7 mouse cellular contexts compared by ENCODE assay signal in genomic region chr14:20836905-20837376, GRCm38 (mm10). TPM values are rescaled to one million over a fixed set of nuclear protein-coding genes. Genes with fewer than 3 reads are reported as not detected.
DNase-seq lines count a peak whose midpoint lies in the region; ATAC-seq and TF ChIP-seq lines count a peak whose summit lies in the region.

No protein-coding gene starts in this region.

- no peaks in the 10 kb centered on the region for H3K9me3 ChIP-seq in forebrain, embryonic 13.5 days (replicated peaks)
- no peaks in the 10 kb centered on the region for H3K9me3 ChIP-seq in intestine, embryonic 16.5 days (ENCODE audit: control insufficient read depth, low read length)
- no peaks in the 10 kb centered on the region for H3K9me3 ChIP-seq in midbrain, embryonic 15.5 days

- no peak for ATAC-seq in forebrain, embryonic 13.5 days
- no peak for ATAC-seq in intestine, embryonic 16.5 days
- no peak; the same call in none of the 2 replicates for ATAC-seq in midbrain, embryonic 15.5 days (replicated peaks)

- H3K36me3 ChIP-seq in spleen, adult 2 months (ENCODE audit: control insufficient read depth, insufficient read depth, low read length), result no peaks in the 10 kb centered on the region
- H3K36me3 ChIP-seq in forebrain, embryonic 13.5 days (ENCODE audit: poor library complexity, severe bottlenecking), result no peaks in the 10 kb centered on the region
- H3K36me3 ChIP-seq in intestine, embryonic 16.5 days (ENCODE audit: control insufficient read depth, insufficient read depth, low read length), result no peaks in the 10 kb centered on the region
- H3K36me3 ChIP-seq in midbrain, embryonic 15.5 days (replicated peaks), result no peaks in the 10 kb centered on the region

- no peaks in the 10 kb centered on the region; the same call in 1 of the 2 replicates for H3K4me1 ChIP-seq in spleen, adult 2 months (ENCODE audit: control insufficient read depth, insufficient read depth, insufficient read length)
- peaks cover 7% of the 10 kb centered on the region; the same call in 1 of the 2 replicates for H3K4me1 ChIP-seq in forebrain, embryonic 13.5 days
- H3K4me1 ChIP-seq in intestine, embryonic 16.5 days (ENCODE audit: control insufficient read depth, insufficient read depth, low read length), result no peaks in the 10 kb centered on the region
- H3K4me1 ChIP-seq in midbrain, embryonic 15.5 days, result peaks cover 11% of the 10 kb centered on the region

- H3K27ac ChIP-seq in spleen, adult 2 months (ENCODE audit: insufficient read depth, low read length), result 0 out of 2 replicates have a peak overlapping the region, but pooled peaks have one; percentile 5
- H3K27ac ChIP-seq in forebrain, embryonic 13.5 days, result no peak overlapping the region
- no peak overlapping the region for H3K27ac ChIP-seq in intestine, embryonic 16.5 days (ENCODE audit: low read length)
- H3K27ac ChIP-seq in midbrain, embryonic 15.5 days, result no peak overlapping the region

- peak overlapping the region; percentile 95 for H3K4me2 ChIP-seq in forebrain, embryonic 13.5 days
- H3K4me2 ChIP-seq in intestine, embryonic 16.5 days (ENCODE audit: low read depth, low read length), result peak overlapping the region; percentile 94
- peak overlapping the region; percentile 98 for H3K4me2 ChIP-seq in midbrain, embryonic 15.5 days

- peak overlapping the region; percentile 75 for H3K9ac ChIP-seq in forebrain, embryonic 13.5 days
- H3K9ac ChIP-seq in intestine, embryonic 16.5 days (ENCODE audit: low read depth, low read length), result peak overlapping the region; percentile 74
- peak overlapping the region; percentile 47 for H3K9ac ChIP-seq in midbrain, embryonic 15.5 days

- TF ChIP-seq POLR2A in spleen, adult 2 months (IDR thresholded peaks at IDR 0.05; ENCODE audit: low read depth, low read length), result no peak

- TF ChIP-seq CTCF in spleen, adult 2 months (IDR thresholded peaks at IDR 0.05; ENCODE audit: extremely low read depth, insufficient read depth, insufficient read length, insufficient replicate concordance), result no peak

- H3K4me3 ChIP-seq in spleen, adult 2 months (ENCODE audit: extremely low read depth, insufficient read depth, insufficient read length), result peak overlapping the region; percentile 59
- peak overlapping the region; percentile 53 for H3K4me3 ChIP-seq in forebrain, embryonic 13.5 days
- H3K4me3 ChIP-seq in intestine, embryonic 16.5 days (ENCODE audit: low read length), result peak overlapping the region; percentile 57
- peak overlapping the region; percentile 49 for H3K4me3 ChIP-seq in midbrain, embryonic 15.5 days

- peaks cover 2% of the 10 kb centered on the region; the same call in 1 of the 2 replicates for H3K27me3 ChIP-seq in spleen, adult 2 months (ENCODE audit: control insufficient read depth, insufficient read depth, low read length)
- H3K27me3 ChIP-seq in forebrain, embryonic 13.5 days, result peaks cover 5% of the 10 kb centered on the region; the same call in 1 of the 2 replicates
- no peaks in the 10 kb centered on the region for H3K27me3 ChIP-seq in intestine, embryonic 16.5 days (replicated peaks; ENCODE audit: control insufficient read depth, insufficient read depth, low read length)
- H3K27me3 ChIP-seq in midbrain, embryonic 15.5 days (replicated peaks), result 0 out of 2 replicates have a peak, but pooled peaks cover 3% of the 10 kb centered on the region

- WGBS in spleen, adult 2 months, result 14% methylated on average over 10 of the region's 10 CpGs
- WGBS in forebrain, embryonic 13.5 days, result 7% methylated on average over 10 of the region's 10 CpGs
- WGBS in intestine, embryonic 16.5 days, result 10% methylated on average over 10 of the region's 10 CpGs
- 6% methylated on average over 10 of the region's 10 CpGs for WGBS in midbrain, embryonic 15.5 days

- DNase-seq in spleen, adult 2 months (ENCODE audit: low read depth in 1 of 2, low spot score in 2 of 2), result no peak
- no peak for DNase-seq in spleen, adult 18-20 months
- no peak for DNase-seq in spleen, postnatal 4 days (ENCODE audit: low spot score in 2 of 2)
- no peak for DNase-seq in c-Kit-positive CD71-positive TER-119-positive erythroid progenitor cells, embryonic 14.5 days (ENCODE audit: low spot score)

RNA-seq across cellular contexts. Expression of gene Plau, which starts 0.5 kb away (rescaled TPM):
- polyA plus RNA-seq in spleen, adult 2 months (2012; rRNA removed), result 1.0 and 1.2 TPM in 2 replicates
- 0.27 and 0.35 TPM in 2 replicates for polyA plus RNA-seq in forebrain, embryonic 13.5 days (2015; fragmentation: Nextera tagmentation; extraction: Ambion mirVana)
- polyA plus RNA-seq in intestine, embryonic 16.5 days (2015; fragmentation: Nextera tagmentation; extraction: Ambion mirVana), result 2.7 and 2.9 TPM in 2 replicates
- 0.23 and 0.31 TPM in 2 replicates for polyA plus RNA-seq in midbrain, embryonic 15.5 days (2015; fragmentation: Nextera tagmentation; extraction: Ambion mirVana)

RNA-seq across cellular contexts. Expression of gene Camk2g, which starts 43.1 kb away (rescaled TPM):
- polyA plus RNA-seq in spleen, adult 2 months (2012; rRNA removed), result 15.7 and 15.8 TPM in 2 replicates
- polyA plus RNA-seq in forebrain, embryonic 13.5 days (2015; fragmentation: Nextera tagmentation; extraction: Ambion mirVana), result 60.7 and 81.8 TPM in 2 replicates
- polyA plus RNA-seq in intestine, embryonic 16.5 days (2015; fragmentation: Nextera tagmentation; extraction: Ambion mirVana), result 33.6 and 35.8 TPM in 2 replicates
- polyA plus RNA-seq in midbrain, embryonic 15.5 days (2015; fragmentation: Nextera tagmentation; extraction: Ambion mirVana), result 140 and 144 TPM in 2 replicates
